Mouse (Mus musculus): ENCODE measurements around the gene Slc39a10.

DNA sequence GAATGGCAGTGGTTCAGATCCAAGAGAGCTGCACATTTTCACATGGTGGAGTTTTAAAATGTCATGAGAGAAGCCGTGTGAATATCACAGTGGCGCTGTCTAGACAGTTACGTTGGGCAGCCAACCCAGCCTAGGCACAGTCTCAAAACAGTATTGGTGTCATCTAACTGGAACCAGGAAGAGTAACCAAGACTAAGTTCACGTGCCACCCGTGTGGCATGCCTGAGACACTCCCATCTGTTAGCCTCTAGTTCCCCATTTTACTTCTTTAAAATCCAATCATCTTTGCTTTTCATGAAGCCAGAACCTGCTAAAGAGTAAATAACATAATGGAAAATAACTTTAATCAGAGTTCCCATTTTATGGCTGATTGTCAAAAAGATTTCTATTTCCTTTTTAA is 60.7 kb downstream of the Slc39a10 start:
- TF ChIP-seq CTCF (IDR thresholded peaks at IDR 0.05; ENCODE audit: low read depth): no peak
- TF ChIP-seq EP300 (IDR thresholded peaks at IDR 0.05; ENCODE audit: low read depth): no peak
